Mouse (Mus musculus) heart, embryonic 11.5 days (tissue): ENCODE measurements around the gene Wnt11. TPM values are rescaled to one million over a fixed set of nuclear protein-coding genes. Genes with fewer than 3 reads are reported as not detected.

Experiments
- ATAC-seq: fragments of 200-750 bp; cut with Nextera tagmentation; replicated peaks from 2 replicates; pipeline ENCODE4 v1.8.0; 2017; ENCODE audit warnings: moderate library complexity; ENCODE audit not compliant: insufficient number of reproducible peaks, low FRiP score, low TSS enrichment
- H3K27ac ChIP-seq: fragments of 300-500 bp; sonication (generic); 2 replicates; pipeline ENCODE4 v1.5.1; 2014; ENCODE audit warnings: mild to moderate bottlenecking, low read depth, low read length
- H3K27me3 ChIP-seq: fragments of 300-500 bp; sonication (generic); 2 replicates; pipeline ENCODE4 v1.6.1; 2014; ENCODE audit warnings: mild to moderate bottlenecking, low read length, mixed read lengths; ENCODE audit not compliant: control insufficient read depth, insufficient read depth
- H3K36me3 ChIP-seq: fragments of 300-500 bp; sonication (generic); 2 replicates; pipeline ENCODE4 v1.6.1; 2014; ENCODE audit warnings: mild to moderate bottlenecking, low read length, moderate library complexity, mixed read lengths; ENCODE audit not compliant: control insufficient read depth, insufficient read depth
- H3K4me1 ChIP-seq: fragments of 300-500 bp; sonication (generic); 2 replicates; pipeline ENCODE4 v1.6.1; 2014; ENCODE audit warnings: low read length; ENCODE audit not compliant: control insufficient read depth, insufficient read depth
- H3K4me2 ChIP-seq: fragments of 300-500 bp; sonication (generic); 2 replicates; pipeline ENCODE4 v1.6.1; 2014; ENCODE audit warnings: mild to moderate bottlenecking, moderate library complexity
- H3K4me3 ChIP-seq: fragments of 300-500 bp; sonication (generic); 2 replicates; pipeline ENCODE4 v1.5.1; 2014; ENCODE audit warnings: low read depth, low read length
- H3K9ac ChIP-seq: fragments of 300-500 bp; sonication (generic); 2 replicates; pipeline ENCODE4 v1.6.1; 2014; ENCODE audit warnings: mild to moderate bottlenecking, low read depth, low read length, moderate library complexity
- H3K9me3 ChIP-seq: fragments of 300-500 bp; sonication (generic); replicated peaks from 2 replicates; pipeline ENCODE4 v1.6.1; 2016; ENCODE audit warnings: low read length; ENCODE audit not compliant: control insufficient read depth
- WGBS: fragments of 180-500 bp; shearing (Covaris S2); extraction: QIAGEN DNeasy Blood & Tissue Kit; methylation state at CpG from one replicate; pipeline ENCODE4 v1.1.7; 2014; ENCODE audit not compliant: insufficient replicate concordance; 5-methylcytosine and 5-hydroxymethylcytosine counted together
- polyA plus RNA-seq: library from polyadenylated mRNA; unstranded; fragments of >200 nt; fragmentation: Nextera tagmentation; extraction: Ambion mirVana; gene quantifications from 2 replicates; pipeline ENCODE4 v1.2.1, GENCODE M21; 2014

Gene Wnt11
- polyA plus RNA-seq, result 24.5 and 24.7 TPM in 2 replicates

- Histone ChIP-seq H3K9me3 (no peaks in the 10 kb centered on the region), H3K4me3 (peak within 1 kb of the TSS; percentile 68), H3K4me2 (peak within 1 kb of the TSS; percentile 99), H3K27ac (0 out of 2 replicates have a peak within 1 kb of the TSS, but pooled peaks have one; percentile 22), H3K27me3 (peaks cover 55% of the 10 kb centered on the region), H3K4me1 (peaks cover 43% of the 10 kb centered on the region), H3K36me3 (no peaks in the 10 kb centered on the region), H3K9ac (peak within 1 kb of the TSS; percentile 70)
- under 1% methylated on average over 66 of the region's 66 CpGs for WGBS
- ATAC-seq, result no peak
Observed at GRCm38 (mm10) chr7:98834711-98835321, at the start of gene Wnt11. Gene Wnt11 (plus strand): TSS chr7:98835112.

- peaks cover 20% of the 10 kb centered on the region for H3K4me1 ChIP-seq
- 30% methylated on average over 11 of the region's 11 CpGs for WGBS
- H3K27ac ChIP-seq, result no peak overlapping the region; the same call in 1 of the 2 replicates
- H3K9ac ChIP-seq, result no peak overlapping the region
- no peak for ATAC-seq
- H3K9me3 ChIP-seq, result no peaks in the 10 kb centered on the region
- H3K4me2 ChIP-seq, result no peak overlapping the region
- H3K36me3 ChIP-seq, result no peaks in the 10 kb centered on the region
- no peaks in the 10 kb centered on the region for H3K27me3 ChIP-seq
- no peak overlapping the region for H3K4me3 ChIP-seq
Observed at GRCm38 (mm10) chr7:98786792-98787612, 47.9 kb upstream of the Wnt11 start.

GRCm38 (mm10) chr7:98788721-98789120 is 46.2 kb upstream of the Wnt11 start:
- Histone ChIP-seq H3K36me3 (no peaks in the 10 kb centered on the region), H3K4me3 (no peak overlapping the region), H3K4me2 (no peak overlapping the region), H3K27me3 (no peaks in the 10 kb centered on the region), H3K27ac (no peak overlapping the region), H3K9ac (no peak overlapping the region), H3K9me3 (no peaks in the 10 kb centered on the region), H3K4me1 (peaks cover 15% of the 10 kb centered on the region)
- ATAC-seq, result no peak
- 72% methylated on average over 7 of the region's 7 CpGs for WGBS

GRCm38 (mm10) chr7:98789121-98789520 is 45.8 kb upstream of the Wnt11 start:
- H3K9ac ChIP-seq, result no peak overlapping the region
- H3K27ac ChIP-seq, result no peak overlapping the region
- no peak overlapping the region for H3K4me2 ChIP-seq
- 49% methylated on average over 4 of the region's 4 CpGs for WGBS
- H3K9me3 ChIP-seq, result no peaks in the 10 kb centered on the region
- H3K4me1 ChIP-seq, result peaks cover 11% of the 10 kb centered on the region
- no peak for ATAC-seq
- H3K36me3 ChIP-seq, result no peaks in the 10 kb centered on the region
- H3K27me3 ChIP-seq, result no peaks in the 10 kb centered on the region
- H3K4me3 ChIP-seq, result no peak overlapping the region

GRCm38 (mm10) chr7:98791864-98792263 is 43.0 kb upstream of the Wnt11 start:
- Histone ChIP-seq H3K4me2 (no peak overlapping the region), H3K9ac (no peak overlapping the region), H3K4me1 (peaks cover 5% of the 10 kb centered on the region), H3K27me3 (no peaks in the 10 kb centered on the region), H3K9me3 (no peaks in the 10 kb centered on the region), H3K4me3 (no peak overlapping the region), H3K27ac (no peak overlapping the region), H3K36me3 (no peaks in the 10 kb centered on the region)
- WGBS, result 77% methylated on average over 5 of the region's 5 CpGs
- ATAC-seq, result no peak

GRCm38 (mm10) chr7:98793811-98794210 is 41.1 kb upstream of the Wnt11 start:
- no peaks in the 10 kb centered on the region for H3K9me3 ChIP-seq
- no peak overlapping the region for H3K4me2 ChIP-seq
- no peak for ATAC-seq
- no peaks in the 10 kb centered on the region for H3K36me3 ChIP-seq
- no peaks in the 10 kb centered on the region for H3K27me3 ChIP-seq
- no peak overlapping the region for H3K9ac ChIP-seq
- peaks cover 5% of the 10 kb centered on the region for H3K4me1 ChIP-seq
- WGBS, result 54% methylated on average over 5 of the region's 5 CpGs
- no peak overlapping the region for H3K27ac ChIP-seq
- H3K4me3 ChIP-seq, result no peak overlapping the region

GRCm38 (mm10) chr7:98794444-98794843 is 40.5 kb upstream of the Wnt11 start:
- no peaks in the 10 kb centered on the region for H3K36me3 ChIP-seq
- no peak overlapping the region for H3K9ac ChIP-seq
- WGBS, result 58% methylated on average over 3 of the region's 3 CpGs
- H3K4me2 ChIP-seq, result no peak overlapping the region
- H3K27ac ChIP-seq, result no peak overlapping the region
- no peak overlapping the region for H3K4me3 ChIP-seq
- no peaks in the 10 kb centered on the region for H3K27me3 ChIP-seq
- ATAC-seq, result no peak
- no peaks in the 10 kb centered on the region for H3K9me3 ChIP-seq
- H3K4me1 ChIP-seq, result 0 out of 2 replicates have a peak, but pooled peaks cover 2% of the 10 kb centered on the region

- WGBS, result 85% methylated on average over 5 of the region's 5 CpGs
- no peaks in the 10 kb centered on the region for H3K36me3 ChIP-seq
- no peak overlapping the region for H3K4me2 ChIP-seq
- H3K9ac ChIP-seq, result no peak overlapping the region
- H3K4me1 ChIP-seq, result peaks cover 7% of the 10 kb centered on the region
- H3K27me3 ChIP-seq, result no peaks in the 10 kb centered on the region
- no peaks in the 10 kb centered on the region for H3K9me3 ChIP-seq
- H3K27ac ChIP-seq, result no peak overlapping the region
- H3K4me3 ChIP-seq, result no peak overlapping the region
- ATAC-seq, result no peak
Observed at GRCm38 (mm10) chr7:98795637-98796036, 39.3 kb upstream of the Wnt11 start.
